In genomic region chr7:5020000-5020681, GRCm38 (mm10) we compare ENCODE assay signal across 8 mouse cellular contexts. TPM values are rescaled to one million over a fixed set of nuclear protein-coding genes. Genes with fewer than 3 reads are reported as not detected.
A peak's percentile ranks its signal among the peaks of the same experiment; 100 is the strongest.
DNase-seq lines count a peak whose midpoint lies in the region; ATAC-seq and TF ChIP-seq lines count a peak whose summit lies in the region.

Gene Zfp865 (plus strand): TSS chr7:5020376.
Gene Ccdc106 (plus strand): TSS chr7:5020553.

- intact Hi-C loops in heart, postnatal 25 days (cut with DNase I) = loop anchor here (2.0 kb wide), 1 partner anchor 35 kb away; no protein-coding TSS in a partner anchor

- peak within 1 kb of the TSS; percentile 85 for H3K4me3 ChIP-seq in forebrain, embryonic 14.5 days (ENCODE audit: low read depth, low read length)
- H3K4me3 ChIP-seq in lung, adult 2 months (replicated peaks; ENCODE audit: extremely low read depth, low read depth, low read length) = peak within 1 kb of the TSS; percentile 26

- H3K9me3 ChIP-seq in forebrain, embryonic 14.5 days (replicated peaks; ENCODE audit: control insufficient read depth, low read length) = no peaks in the 10 kb centered on the region

- TF ChIP-seq CTCF in lung, adult 2 months (IDR thresholded peaks at IDR 0.05; ENCODE audit: insufficient read depth, low read length) = no peak

- peaks cover 13% of the 10 kb centered on the region for H3K4me1 ChIP-seq in forebrain, embryonic 14.5 days (ENCODE audit: control insufficient read depth, insufficient read depth, low read length)
- H3K4me1 ChIP-seq in lung, adult 2 months (ENCODE audit: control insufficient read depth, insufficient read depth, low read length) = peaks cover 5% of the 10 kb centered on the region

- peak within 1 kb of the TSS; percentile 84 for H3K4me2 ChIP-seq in forebrain, embryonic 14.5 days (ENCODE audit: low read length)

- TF ChIP-seq POLR2A in lung, adult 2 months (IDR thresholded peaks at IDR 0.05; ENCODE audit: borderline replicate concordance, extremely low read depth, low read depth, low read length) = peak; percentile 86; the same call in 1 of the 2 replicates

- WGBS in forebrain, embryonic 14.5 days = under 1% methylated on average over 46 of the region's 49 CpGs
- under 1% methylated on average over 49 of the region's 49 CpGs for WGBS in lung, adult 2 months

- peak; percentile 92 for ATAC-seq in forebrain, embryonic 14.5 days
- peak; percentile 87 for ATAC-seq in neutrophil, adult 5-6 weeks (ENCODE audit: extremely low read depth, insufficient number of reproducible peaks, low FRiP score, poor library complexity, severe bottlenecking)

- no peaks in the 10 kb centered on the region for H3K27me3 ChIP-seq in forebrain, embryonic 14.5 days (replicated peaks; ENCODE audit: control insufficient read depth, insufficient read depth, low read length)

- H3K27ac ChIP-seq in forebrain, embryonic 14.5 days (ENCODE audit: low read depth, low read length) = peak within 1 kb of the TSS; percentile 91

- DNase-seq in ES-CJ7 (ENCODE audit: low read depth, low spot score) = peak; percentile 99
- DNase-seq in cerebellum, adult 11 months = peak; percentile 98
- DNase-seq in forebrain, embryonic 14.5 days (ENCODE audit: low spot score) = peak; percentile 99
- peak; percentile 100 for DNase-seq in heart, postnatal 25 days (ENCODE audit: low spot score)
- DNase-seq in layer of hippocampus, adult 18-20 months (ENCODE audit: low spot score in 2 of 2) = peak; percentile 99
- DNase-seq in lung, adult 2 months = peak; percentile 97
- DNase-seq in thymus, adult 18-20 months = peak; percentile 100

- peaks cover 28% of the 10 kb centered on the region for H3K36me3 ChIP-seq in forebrain, embryonic 14.5 days (ENCODE audit: control insufficient read depth, insufficient read depth, low read length)

- peak within 1 kb of the TSS; percentile 94 for H3K9ac ChIP-seq in forebrain, embryonic 14.5 days (ENCODE audit: low read length)

RNA-seq across cellular contexts. Expression of gene Zfp865, which starts in this region (rescaled TPM):
- polyA plus RNA-seq in forebrain, embryonic 14.5 days (2014; fragmentation: Nextera tagmentation; extraction: Ambion mirVana) = 5.4 and 5.9 TPM in 2 replicates
- 10 to 100 TPM; 12.8 to 15.4 TPM for total RNA-seq in heart, postnatal 25 days (2021)
- 10 to 100 TPM; 35.9 TPM for total RNA-seq in layer of hippocampus, adult 18-20 months (2021)
- 43.2 and 47.9 TPM in 2 replicates for polyA plus RNA-seq in lung, adult 2 months (2012; rRNA removed)
- 34.3 and 38.5 TPM in 2 replicates for total RNA-seq in neutrophil, adult 5-6 weeks (2017)

RNA-seq across cellular contexts. Expression of gene Ccdc106, which starts in this region (rescaled TPM):
- 36.1 and 45.5 TPM in 2 replicates for polyA plus RNA-seq in forebrain, embryonic 14.5 days (2014; fragmentation: Nextera tagmentation; extraction: Ambion mirVana)
- under 1 TPM; 0.28 to 0.31 TPM for total RNA-seq in heart, postnatal 25 days (2021)
- total RNA-seq in layer of hippocampus, adult 18-20 months (2021) = 10 to 100 TPM; 60.6 to 68.5 TPM
- polyA plus RNA-seq in lung, adult 2 months (2012; rRNA removed) = 0.90 and 0.97 TPM in 2 replicates
- total RNA-seq in neutrophil, adult 5-6 weeks (2017) = 0.23 TPM in 1 of 2 replicates, not detected in the other

Comparison
In these comparisons a context has a peak if more than half of its experiments do, and no peak if none do; other contexts are left out.
1. Peak in every context shown above with its lines: DNase-seq, ATAC-seq, H3K4me3 ChIP-seq and H3K27ac ChIP-seq.
2. RNA of gene Ccdc106 (total RNA-seq): 60.6 to 68.5 TPM in layer of hippocampus, adult 18-20 months; 0.28 to 0.31 TPM in heart, postnatal 25 days and 0.23 TPM in neutrophil, adult 5-6 weeks; every median in the first group is over 10 times any median in the second.
3. RNA of gene Ccdc106 (polyA plus RNA-seq): 36.1 to 45.5 TPM in forebrain, embryonic 14.5 days; 0.90 to 0.97 TPM in lung, adult 2 months; every median in the first group is over 10 times any median in the second.